Mouse (Mus musculus): ENCODE data around the gene Il17d. TPM values are rescaled to one million over a fixed set of nuclear protein-coding genes. Genes with fewer than 3 reads are reported as not detected.
A peak's percentile ranks its signal among the peaks of the same experiment; 100 is the strongest.

Gene Il17d
- polyA plus RNA-seq (2012; rRNA removed), result 23.4 and 32.7 TPM in 2 replicates

DNA sequence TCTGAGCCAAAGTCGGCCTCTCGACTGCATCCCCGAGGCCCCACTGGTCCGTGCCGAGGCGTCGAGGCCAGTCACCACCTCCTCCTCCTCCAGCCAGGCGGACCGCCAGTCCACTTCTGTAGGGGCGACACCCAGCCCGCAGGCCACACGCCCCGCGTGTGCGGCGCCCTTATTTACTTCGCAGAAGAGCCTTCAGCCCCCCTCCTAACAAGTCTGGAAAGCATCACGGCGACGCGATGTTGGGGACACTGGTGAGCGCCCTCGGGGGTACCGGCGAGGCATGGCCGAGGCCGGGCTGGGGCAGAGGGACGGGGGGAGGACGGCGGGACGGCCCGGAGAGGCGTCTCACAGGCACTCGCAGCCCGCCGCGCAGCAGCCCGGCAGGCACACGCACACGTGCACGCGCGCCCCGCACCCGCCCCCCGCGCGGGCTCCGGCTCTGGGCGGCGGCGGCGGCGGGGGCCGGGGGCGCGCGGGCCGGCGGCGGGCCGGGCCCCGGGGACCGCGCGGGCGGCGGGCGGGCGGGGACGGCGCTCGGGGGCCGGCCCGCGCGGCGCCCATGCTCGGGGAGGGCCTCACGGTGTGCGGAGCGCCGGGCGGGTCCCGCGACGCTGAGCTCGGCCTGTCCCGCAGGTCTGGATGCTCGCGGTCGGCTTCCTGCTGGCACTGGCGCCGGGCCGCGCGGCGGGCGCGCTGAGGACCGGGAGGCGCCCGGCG, at the start of gene Il17d:
TSS of gene Il17d (plus strand) at position 107 of the 717 bp plus-strand sequence.
- TF ChIP-seq CTCF (IDR thresholded peaks at IDR 0.05; ENCODE audit: borderline replicate concordance, extremely low read depth, insufficient read depth, insufficient read length) (no peak), POLR2A (IDR thresholded peaks at IDR 0.05; ENCODE audit: borderline replicate concordance, extremely low read depth, insufficient read depth, insufficient read length, poor library complexity, severe bottlenecking) (0 out of 2 replicates have a peak, but pooled peaks have one; percentile 26)

DNA sequence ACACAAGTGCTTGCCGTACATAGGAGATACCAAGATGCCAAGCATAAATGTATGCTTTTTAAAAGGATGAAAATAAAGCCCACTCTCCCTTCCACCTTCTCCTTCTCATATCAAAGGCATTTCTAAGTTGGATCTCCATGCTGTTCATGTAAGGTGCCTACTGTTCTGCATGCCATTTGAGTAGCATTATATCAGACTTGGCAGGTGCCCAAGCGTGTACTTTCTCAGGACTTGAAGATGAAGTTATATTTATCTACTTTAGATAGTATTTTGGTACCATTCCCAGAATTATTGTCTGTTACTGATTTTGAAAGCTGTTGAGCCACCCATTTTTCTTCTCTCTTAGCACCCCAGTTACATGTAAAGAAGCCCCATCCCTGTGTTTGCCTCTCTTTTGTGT, 49.5 kb upstream of the Il17d start:
- TF ChIP-seq CTCF (IDR thresholded peaks at IDR 0.05; ENCODE audit: borderline replicate concordance, extremely low read depth, insufficient read depth, insufficient read length), result no peak
- no peak for TF ChIP-seq POLR2A (IDR thresholded peaks at IDR 0.05; ENCODE audit: borderline replicate concordance, extremely low read depth, insufficient read depth, insufficient read length, poor library complexity, severe bottlenecking)
- no peak for DNase-seq (ENCODE audit: low read depth)

More for the DNA sequence above, at the start of gene Il17d:
- peak; percentile 63 for DNase-seq (ENCODE audit: low read depth)

DNA sequence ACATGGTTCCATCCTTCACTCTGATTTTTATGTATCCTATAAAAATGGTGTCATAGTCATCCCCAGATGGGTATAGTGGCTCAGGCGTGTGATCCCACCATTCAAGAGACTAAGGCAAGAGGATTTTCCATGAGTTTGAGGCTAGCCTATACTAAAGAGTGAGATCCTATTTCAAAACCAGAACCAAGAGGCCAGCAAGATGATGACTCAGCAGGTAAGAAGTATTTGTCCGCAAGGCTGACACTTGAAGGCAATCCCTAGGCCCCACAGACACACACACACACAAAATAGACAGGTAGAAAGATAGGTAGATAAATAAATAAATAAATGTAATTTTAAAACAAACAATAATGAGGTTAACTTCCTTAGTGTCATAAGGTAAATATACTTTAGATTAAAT, 42.3 kb upstream of the Il17d start:
- DNase-seq (ENCODE audit: low read depth), result no peak
- TF ChIP-seq CTCF (IDR thresholded peaks at IDR 0.05; ENCODE audit: borderline replicate concordance, extremely low read depth, insufficient read depth, insufficient read length) (no peak), POLR2A (IDR thresholded peaks at IDR 0.05; ENCODE audit: borderline replicate concordance, extremely low read depth, insufficient read depth, insufficient read length, poor library complexity, severe bottlenecking) (no peak)

DNA sequence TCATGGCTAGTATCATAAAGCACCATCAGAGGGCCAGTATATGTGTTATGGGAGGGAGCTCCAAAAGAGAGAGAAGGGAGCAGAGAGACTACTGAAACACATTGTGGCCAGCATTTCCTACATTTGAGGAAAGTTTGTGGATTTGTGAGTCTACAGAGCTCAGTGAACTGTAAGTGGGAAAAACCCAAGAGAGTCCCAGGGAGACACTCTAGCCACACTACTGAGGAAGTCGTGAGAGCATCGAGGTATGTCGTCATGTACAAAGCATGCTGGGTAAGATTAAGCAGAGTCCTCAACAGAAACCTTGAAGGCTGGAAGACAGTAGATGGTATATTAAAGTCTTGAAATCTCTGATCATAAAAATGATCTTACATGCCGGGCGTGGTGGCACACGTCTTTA, 40.4 kb upstream of the Il17d start:
- DNase-seq (ENCODE audit: low read depth), result no peak
- TF ChIP-seq POLR2A (IDR thresholded peaks at IDR 0.05; ENCODE audit: borderline replicate concordance, extremely low read depth, insufficient read depth, insufficient read length, poor library complexity, severe bottlenecking) (no peak), CTCF (IDR thresholded peaks at IDR 0.05; ENCODE audit: borderline replicate concordance, extremely low read depth, insufficient read depth, insufficient read length) (no peak)

DNA sequence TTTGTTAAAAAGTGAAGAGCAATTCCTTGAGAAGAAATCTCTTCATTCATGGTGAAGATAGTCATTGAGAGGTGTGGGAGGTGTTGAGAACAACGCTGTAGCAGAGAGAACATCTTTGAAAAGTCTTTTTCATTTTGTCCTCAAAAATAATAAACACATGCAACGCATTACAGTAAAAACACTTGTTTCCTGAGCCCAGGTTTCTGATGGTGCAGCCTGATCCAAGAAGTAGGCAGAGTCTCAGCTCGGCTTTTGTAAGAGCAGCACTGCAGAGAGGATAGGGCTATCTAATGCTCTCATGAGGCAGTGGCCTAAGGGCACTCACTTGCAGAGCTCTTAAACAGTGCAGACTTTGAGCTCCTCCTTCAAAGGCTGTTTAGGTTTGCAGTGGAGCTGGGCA, 34.9 kb upstream of the Il17d start:
- no peak for TF ChIP-seq CTCF (IDR thresholded peaks at IDR 0.05; ENCODE audit: borderline replicate concordance, extremely low read depth, insufficient read depth, insufficient read length)
- TF ChIP-seq POLR2A (IDR thresholded peaks at IDR 0.05; ENCODE audit: borderline replicate concordance, extremely low read depth, insufficient read depth, insufficient read length, poor library complexity, severe bottlenecking), result no peak
- DNase-seq (ENCODE audit: low read depth), result no peak

DNA sequence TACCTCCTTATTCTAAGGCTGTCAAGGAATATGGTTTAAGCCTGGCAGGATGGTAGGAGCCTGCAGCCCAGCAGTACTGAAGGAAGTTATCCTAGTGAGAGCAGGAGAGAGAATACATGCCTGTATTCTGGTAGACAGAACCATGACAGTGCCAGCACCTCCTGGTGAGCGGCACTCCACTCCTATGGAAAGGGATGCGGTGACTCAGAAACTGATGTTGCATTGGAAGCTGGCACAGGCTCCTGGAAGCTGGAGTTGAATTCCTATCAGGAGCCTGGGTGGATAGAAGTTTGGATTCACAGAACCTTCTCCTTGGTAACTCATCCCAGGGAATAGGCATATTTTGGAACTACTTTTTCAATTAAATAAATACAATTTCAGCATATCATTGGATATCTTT, 30.7 kb upstream of the Il17d start:
- DNase-seq (ENCODE audit: low read depth), result no peak
- TF ChIP-seq CTCF (IDR thresholded peaks at IDR 0.05; ENCODE audit: borderline replicate concordance, extremely low read depth, insufficient read depth, insufficient read length) (no peak), POLR2A (IDR thresholded peaks at IDR 0.05; ENCODE audit: borderline replicate concordance, extremely low read depth, insufficient read depth, insufficient read length, poor library complexity, severe bottlenecking) (no peak)

DNA sequence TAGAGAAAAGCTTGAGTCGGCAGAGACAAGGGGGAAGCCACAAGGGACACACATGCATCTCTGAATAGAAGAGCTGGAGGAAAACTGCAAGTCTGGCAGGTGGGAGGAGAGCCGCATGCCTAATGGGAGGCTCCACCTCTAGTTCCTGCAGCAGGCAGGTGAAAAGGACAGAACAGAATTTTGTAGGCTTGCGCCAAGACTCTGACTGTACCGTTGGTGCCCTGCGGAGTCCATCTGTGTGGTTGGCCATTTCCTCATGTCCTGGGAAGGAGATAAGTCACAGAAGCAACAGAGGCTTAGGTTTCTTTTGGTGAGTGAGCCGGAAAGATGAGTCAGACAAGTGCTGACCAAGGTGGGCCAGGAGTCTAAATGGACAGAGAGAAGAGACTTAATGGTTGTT, 20.8 kb upstream of the Il17d start:
- TF ChIP-seq CTCF (IDR thresholded peaks at IDR 0.05; ENCODE audit: borderline replicate concordance, extremely low read depth, insufficient read depth, insufficient read length) (no peak), POLR2A (IDR thresholded peaks at IDR 0.05; ENCODE audit: borderline replicate concordance, extremely low read depth, insufficient read depth, insufficient read length, poor library complexity, severe bottlenecking) (no peak)
- no peak for DNase-seq (ENCODE audit: low read depth)

DNA sequence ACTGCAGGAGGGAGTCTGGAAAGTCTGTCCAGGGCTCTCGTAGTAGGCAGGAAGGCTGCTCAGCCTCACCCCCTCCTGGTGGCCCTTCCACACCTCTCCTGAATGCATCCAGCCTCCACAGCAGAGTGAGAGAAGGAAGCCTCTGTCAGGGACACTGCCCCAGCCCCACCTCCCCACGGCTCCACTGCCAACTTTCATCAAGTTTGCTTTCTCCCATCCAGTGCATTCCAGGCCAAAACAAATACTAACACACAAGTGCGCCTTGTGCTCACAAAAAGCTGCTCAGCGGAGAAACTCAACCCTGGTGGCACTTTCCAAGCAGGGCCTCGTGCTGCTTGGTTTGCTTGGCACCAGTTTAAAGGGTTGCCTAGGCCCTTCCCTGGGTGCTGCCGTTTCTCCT, 15.0 kb upstream of the Il17d start:
- TF ChIP-seq CTCF (IDR thresholded peaks at IDR 0.05; ENCODE audit: borderline replicate concordance, extremely low read depth, insufficient read depth, insufficient read length), result no peak
- no peak for TF ChIP-seq POLR2A (IDR thresholded peaks at IDR 0.05; ENCODE audit: borderline replicate concordance, extremely low read depth, insufficient read depth, insufficient read length, poor library complexity, severe bottlenecking)

DNA sequence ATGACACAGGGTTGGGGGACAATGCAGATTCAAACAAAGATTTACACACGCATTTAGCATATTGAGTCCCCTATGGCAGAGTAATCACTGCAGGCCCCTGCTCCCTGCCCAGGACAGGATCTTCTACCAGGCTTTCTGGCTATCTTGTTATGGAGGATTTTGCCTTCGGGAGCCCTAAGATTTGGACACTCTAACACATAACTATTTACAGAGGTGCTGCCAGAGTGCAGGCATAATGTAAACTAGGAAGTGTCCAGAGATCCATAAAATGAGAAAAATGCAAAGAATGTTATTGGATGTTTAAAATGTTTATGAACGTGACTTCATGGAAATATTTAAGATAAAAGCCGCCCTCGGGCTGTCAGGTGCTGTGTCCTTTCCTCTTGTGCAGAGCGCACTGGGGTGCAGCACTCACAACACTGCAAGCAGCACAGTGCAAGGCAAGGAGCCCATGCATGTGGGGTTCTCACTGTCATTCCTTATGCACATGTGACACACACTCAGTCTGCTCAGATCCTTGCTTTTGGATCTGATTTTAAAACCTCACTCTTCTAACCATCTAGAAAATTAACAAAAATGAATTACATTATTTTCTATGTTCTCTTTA, 9.3 kb upstream of the Il17d start:
- TF ChIP-seq CTCF (IDR thresholded peaks at IDR 0.05; ENCODE audit: borderline replicate concordance, extremely low read depth, insufficient read depth, insufficient read length) (no peak), POLR2A (IDR thresholded peaks at IDR 0.05; ENCODE audit: borderline replicate concordance, extremely low read depth, insufficient read depth, insufficient read length, poor library complexity, severe bottlenecking) (no peak)
- DNase-seq (ENCODE audit: low read depth), result no peak

More for the DNA sequence above, 15.0 kb upstream of the Il17d start:
- DNase-seq (ENCODE audit: low read depth), result peak; percentile 70

DNA sequence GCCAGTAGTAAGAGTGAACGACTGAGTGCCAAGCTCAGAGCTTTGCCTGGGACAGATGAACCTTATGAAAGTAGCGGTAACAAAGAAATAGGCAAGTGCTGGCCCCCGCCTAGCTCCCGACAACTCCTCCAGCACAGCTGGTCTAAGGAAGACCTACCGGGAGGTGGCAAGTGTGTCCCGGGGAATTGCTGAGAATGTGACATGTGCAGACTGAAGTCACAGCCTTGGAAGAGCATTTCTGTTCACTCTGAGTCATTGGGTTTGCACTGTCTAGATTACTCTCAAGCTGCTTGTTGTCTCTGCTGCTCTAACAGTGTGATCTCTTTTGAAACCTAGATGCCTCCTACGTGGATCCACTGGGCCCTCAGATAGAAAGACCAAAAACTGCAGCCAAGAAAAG, 7.6 kb upstream of the Il17d start:
- TF ChIP-seq CTCF (IDR thresholded peaks at IDR 0.05; ENCODE audit: borderline replicate concordance, extremely low read depth, insufficient read depth, insufficient read length) (no peak), POLR2A (IDR thresholded peaks at IDR 0.05; ENCODE audit: borderline replicate concordance, extremely low read depth, insufficient read depth, insufficient read length, poor library complexity, severe bottlenecking) (no peak)
- DNase-seq (ENCODE audit: low read depth), result no peak

DNA sequence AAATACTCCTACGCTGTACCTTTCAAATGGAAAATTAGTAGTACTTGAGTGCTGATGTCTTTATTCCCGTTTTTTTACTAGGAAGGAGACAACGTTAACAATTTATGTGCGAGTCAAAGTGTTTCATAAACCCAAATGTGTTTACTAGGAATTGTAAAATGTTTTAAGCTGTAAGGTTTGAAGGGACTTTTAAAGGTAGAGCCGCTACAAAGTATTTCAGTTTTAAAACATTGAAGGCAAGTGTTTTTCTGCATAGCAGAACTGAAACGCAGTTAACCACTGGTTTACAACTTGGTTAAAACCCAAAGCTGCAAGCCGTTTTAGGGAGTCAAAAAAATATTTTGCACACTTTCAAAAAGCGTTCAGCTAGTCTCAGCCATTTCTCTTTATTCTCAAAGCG, 815 bp upstream of the Il17d start:
- no peak for DNase-seq (ENCODE audit: low read depth)

More for the DNA sequence above, 815 bp upstream of the Il17d start:
- TF ChIP-seq CTCF (IDR thresholded peaks at IDR 0.05; ENCODE audit: borderline replicate concordance, extremely low read depth, insufficient read depth, insufficient read length) (no peak), POLR2A (IDR thresholded peaks at IDR 0.05; ENCODE audit: borderline replicate concordance, extremely low read depth, insufficient read depth, insufficient read length, poor library complexity, severe bottlenecking) (no peak)

Data from brain, embryonic 14.5 days (tissue).